In genomic region chr10:90683813-90684212, GRCm38 (mm10) we compare ENCODE assay signal across 18 mouse cellular contexts.
DNase-seq lines count a peak whose midpoint lies in the region; TF ChIP-seq lines count a peak whose summit lies in the region.
"Had no signal": no experiment of that assay in that cellular context is flagged by ENCODE, and none has a peak within 500 bp of the region (broad histone marks: within the 10 kb centered on the region; RNA-seq: fewer than 3 reads in every experiment).

No protein-coding gene starts in this region.

- peak overlapping the region; percentile 87 for H3K27ac ChIP-seq in layer of hippocampus, adult 2 months
- H3K27ac ChIP-seq in limb, embryonic 10.5 days: no peak overlapping the region
- H3K27ac ChIP-seq: embryonic facial prominence, embryonic 15.5 days; forebrain, embryonic 15.5 days; heart, embryonic 13.5 days; hindbrain, embryonic 12.5 days had no signal

- DNase-seq in layer of hippocampus, adult 2 months (ENCODE audit: low spot score in 2 of 2): no peak
- no peak for DNase-seq in layer of hippocampus, adult 9-11 months
- peak; percentile 22 for DNase-seq in embryo, embryonic 11.5 days (ENCODE audit: low read depth, low spot score)
- peak; percentile 39 for DNase-seq in limb, embryonic 10.5 days (ENCODE audit: low spot score)
- DNase-seq in neural tube, embryonic 10.5 days (ENCODE audit: extremely low spot score, low spot score): no peak
- DNase-seq in Muller cell, postnatal 12 days (ENCODE audit: inconsistent ontology term): no peak
- DNase-seq: adrenal gland, postnatal 10 days; cerebellum, adult 11-12 months; cerebellum, adult 9-10 months; cerebellum, postnatal 25 days; gastrocnemius, postnatal 14 days; heart, postnatal 4 days; kidney, adult 11 months had no signal

- no peaks in the 10 kb centered on the region for H3K9me3 ChIP-seq in limb, embryonic 10.5 days (replicated peaks)
- H3K9me3 ChIP-seq: embryonic facial prominence, embryonic 15.5 days; forebrain, embryonic 15.5 days; heart, embryonic 13.5 days; hindbrain, embryonic 12.5 days had no signal

- no peak overlapping the region for H3K4me3 ChIP-seq in layer of hippocampus, adult 2 months
- no peak overlapping the region for H3K4me3 ChIP-seq in limb, embryonic 10.5 days
- H3K4me3 ChIP-seq: embryonic facial prominence, embryonic 15.5 days; erythroblast, embryonic 14.5 days; forebrain, embryonic 15.5 days; heart, embryonic 13.5 days; hindbrain, embryonic 12.5 days had no signal

- H3K36me3 ChIP-seq in limb, embryonic 10.5 days: no peaks in the 10 kb centered on the region
- H3K36me3 ChIP-seq: embryonic facial prominence, embryonic 15.5 days; forebrain, embryonic 15.5 days; heart, embryonic 13.5 days; hindbrain, embryonic 12.5 days had no signal

- H3K4me1 ChIP-seq in limb, embryonic 10.5 days: peaks cover 28% of the 10 kb centered on the region
- H3K4me1 ChIP-seq: embryonic facial prominence, embryonic 15.5 days; heart, embryonic 13.5 days had no signal

- no peaks in the 10 kb centered on the region for H3K27me3 ChIP-seq in limb, embryonic 10.5 days (ENCODE audit: low read depth, poor library complexity, severe bottlenecking)
- H3K27me3 ChIP-seq: embryonic facial prominence, embryonic 15.5 days; forebrain, embryonic 15.5 days; heart, embryonic 13.5 days; hindbrain, embryonic 12.5 days had no signal

- no peak for TF ChIP-seq CTCF in layer of hippocampus, adult 2 months (conservative IDR thresholded peaks at IDR 0.05)

- WGBS in limb, embryonic 10.5 days: 6% methylated on average over 3 of the region's 3 CpGs

Comparison
In these comparisons a context has a peak if more than half of its experiments do, and no peak if none do; other contexts are left out.
1. DNase-seq: peak in embryo, embryonic 11.5 days (single experiment) and limb, embryonic 10.5 days (single experiment); none in layer of hippocampus, adult 2 months (0 of 2), layer of hippocampus, adult 9-11 months (single experiment), neural tube, embryonic 10.5 days (single experiment) and Muller cell, postnatal 12 days (single experiment).